Mouse (Mus musculus) natural killer cell, adult 2 months (primary cell): ENCODE measurements around the gene Lcn8.
"Not testable (repeated sequence)": the region's sequence is repeated elsewhere in the genome, so short reads cannot be mapped to it uniquely, and the experiment has no call there.

ENCODE experiments used
- DNase-seq, 2 experiments: peaks; one replicate each; pipeline ENCODE4 v3.0.0; 2022; ENCODE audit warnings: low spot score in 2 of 2

Lcn8 gene

GRCm38 (mm10) chr2:25664125-25664524 is 11.2 kb downstream of the Lcn8 start:
- DNase-seq, result no peak

- DNase-seq, result no peak
Measured at GRCm38 (mm10) chr2:25666516-25666915, 13.6 kb downstream of the Lcn8 start.

DNA sequence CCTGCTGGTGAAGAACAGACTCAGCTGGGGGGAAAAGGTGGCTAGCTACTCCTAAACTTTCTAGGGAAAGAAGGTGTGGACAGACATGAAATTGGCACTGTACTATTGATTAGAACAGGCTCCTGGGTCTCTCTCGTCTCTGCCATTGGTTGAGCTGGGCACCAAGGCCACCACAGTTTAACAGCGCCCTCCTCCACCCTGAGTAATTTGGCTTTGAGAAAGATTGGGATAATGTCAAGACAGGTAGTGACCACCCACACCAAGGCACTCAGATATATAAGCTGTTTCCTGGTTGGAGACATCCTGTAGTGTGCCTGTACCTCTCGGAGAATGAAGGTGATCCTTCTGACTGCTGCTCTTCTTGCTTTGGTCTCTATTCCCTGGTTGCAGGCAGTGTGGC is 23.6 kb downstream of the Lcn8 start, which contains the start of gene Lcn6:
Gene Lcn6, plus strand, starts transcription at position 301 of the 400 bp plus-strand sequence.
- DNase-seq, result no peak

- DNase-seq, result no peak
Measured at GRCm38 (mm10) chr2:25679559-25679958, 26.6 kb downstream of the Lcn8 start.

DNA sequence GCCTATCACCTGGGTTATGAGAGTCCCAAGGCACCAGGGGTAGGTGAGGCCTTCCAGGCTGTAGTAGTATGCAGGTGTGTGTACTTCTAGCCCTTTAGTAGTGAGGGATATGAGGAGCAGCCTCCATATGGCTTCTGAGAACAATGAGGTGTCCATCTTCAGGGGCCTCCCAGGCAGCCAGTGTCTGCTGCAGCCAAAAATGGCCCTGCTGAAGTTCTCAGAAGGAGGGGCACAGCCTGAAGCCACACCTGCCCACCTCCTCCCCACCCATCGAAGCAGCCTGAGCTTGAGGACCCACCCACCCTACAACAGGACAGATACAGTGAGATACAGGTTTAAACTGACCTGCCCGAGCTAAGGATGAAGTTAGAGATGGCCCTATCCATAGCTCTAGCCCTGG is 29.5 kb downstream of the Lcn8 start, which contains the start of gene Lcn10:
Gene Lcn10, plus strand, starts transcription at position 301 of the 400 bp plus-strand sequence.
- no peak for DNase-seq

- no peak for DNase-seq
Measured at GRCm38 (mm10) chr2:25686941-25687340, 34.0 kb downstream of the Lcn8 start.

GRCm38 (mm10) chr2:25694605-25695004 is 41.7 kb downstream of the Lcn8 start:
- DNase-seq, result peak in 1 of 2 experiments; percentile 42

DNA sequence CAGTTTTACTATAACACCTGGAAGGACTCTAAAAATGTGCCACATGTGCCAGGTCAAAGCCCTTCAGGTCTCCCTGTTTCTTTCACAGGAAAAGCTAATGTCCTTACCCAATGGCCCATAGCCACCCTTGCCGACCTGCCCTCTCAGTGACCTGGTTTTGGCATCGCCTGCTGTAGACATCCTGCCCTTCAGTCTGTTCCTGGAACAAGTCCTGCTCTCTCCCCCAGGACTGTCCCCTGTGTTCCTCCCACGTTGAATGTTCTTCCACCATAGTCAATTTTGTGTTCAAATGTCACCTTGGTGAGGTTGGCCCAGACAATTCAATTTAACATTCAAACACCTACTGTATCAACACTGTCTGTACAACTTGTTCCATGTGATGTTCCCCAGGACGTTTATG is 44.0 kb downstream of the Lcn8 start:
- DNase-seq, result no peak

DNA sequence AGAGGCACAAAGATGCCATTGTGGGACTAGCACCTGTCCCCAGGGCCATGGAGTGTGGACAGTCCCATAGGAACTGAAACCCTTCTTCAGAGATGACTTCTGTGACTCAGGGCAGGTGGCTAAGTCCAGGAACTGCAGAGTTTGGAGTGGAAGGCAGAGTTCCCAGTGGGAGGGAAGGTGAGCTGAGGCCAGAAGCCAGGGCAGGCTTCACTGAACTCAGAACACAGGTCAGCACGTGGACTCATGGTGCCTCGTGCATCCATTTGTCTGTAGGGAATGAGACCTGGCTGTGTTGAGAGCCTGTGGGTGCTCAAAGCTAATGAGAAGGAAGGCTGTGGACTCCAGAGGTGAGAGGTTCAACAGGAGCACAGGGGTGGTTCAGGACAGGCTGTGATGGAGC is 45.8 kb downstream of the Lcn8 start:
- DNase-seq, result no peak

GRCm38 (mm10) chr2:25699743-25700142 is 46.8 kb downstream of the Lcn8 start, which contains the start of gene Obp2a:
TSS of gene Obp2a (plus strand) at chr2:25700043.
- not testable (repeated sequence) for DNase-seq

GRCm38 (mm10) chr2:25701001-25701400 is 48.1 kb downstream of the Lcn8 start:
- DNase-seq, result no peak

- no peak for DNase-seq
Measured at GRCm38 (mm10) chr2:25703706-25704105, 50.8 kb downstream of the Lcn8 start.
